Mouse (Mus musculus) embryonic stem cell, embryonic (primary cell): ENCODE results near the gene Meltf.

Experiments used
- CTCF ChIA-PET, 4 experiments: fragments of 300-600 bp in 2 of 4; fragments of 350-600 bp in 2 of 4; sonication (Branson Sonifier 250); formaldehyde crosslinking; loops; one replicate each; lab custom pipeline; 2022; ENCODE audit warnings: inconsistent platforms in 2 of 4; lab: Charles Lee
- POLR2A ChIA-PET, 4 experiments: fragments of 300-600 bp in 2 of 4; fragments of 350-600 bp in 2 of 4; sonication (Branson Sonifier 250); formaldehyde crosslinking; loops; one replicate each; lab custom pipeline; 2022; ENCODE audit warnings: antibody characterized with exemption in 4 of 4, inconsistent platforms in 1 of 4; lab: Charles Lee

Gene Meltf

GRCm38 (mm10) chr16:31910281-31910847 lies 31.8 kb downstream of the Meltf start:
- ChIA-PET POLR2A (interaction anchor here in 3 of 4 experiments (0.7 to 1.6 kb wide), 7 partner anchors 11 to 282 kb away, joined by 3 to 6 read pairs (median 3); no protein-coding TSS in a partner anchor), CTCF (interaction anchor here in 2 of 4 experiments (0.6 to 1.7 kb wide), 5 partner anchors 21 to 124 kb away, joined by 3 to 9 read pairs (median 4); partner anchors contain the start of gene Meltf (in 2 of the 2))

- POLR2A ChIA-PET: interaction anchor here in 2 of 4 experiments (1.0 to 1.6 kb wide), 9 partner anchors 11 to 733 kb away, joined by 3 to 10 read pairs (median 3); partner anchors contain the start of gene Meltf (in 1 of the 2)
- CTCF ChIA-PET: interaction anchor here (0.5 to 3.0 kb wide), 28 partner anchors 9 to 725 kb away, joined by 3 to 31 read pairs (median 5); partner anchors contain the start of genes Meltf (in 3 of the 4) and Pigz (in 2 of the 4)
Observed at GRCm38 (mm10) chr16:31917776-31918175, 39.2 kb downstream of the Meltf start.

GRCm38 (mm10) chr16:31918248-31918724 lies 39.7 kb downstream of the Meltf start:
- ChIA-PET POLR2A (interaction anchor here in 2 of 4 experiments (0.8 to 1.6 kb wide), 14 partner anchors 12 to 733 kb away, joined by 3 to 10 read pairs (median 3); partner anchors contain the start of genes Meltf (in 1 of the 2) and Pak2 (in 1 of the 2)), CTCF (interaction anchor here (0.5 to 3.0 kb wide), 52 partner anchors 8 to 725 kb away, joined by 3 to 31 read pairs (median 4); partner anchors contain the start of genes Meltf (in 4 of the 4) and Pigz (in 3 of the 4))

DNA sequence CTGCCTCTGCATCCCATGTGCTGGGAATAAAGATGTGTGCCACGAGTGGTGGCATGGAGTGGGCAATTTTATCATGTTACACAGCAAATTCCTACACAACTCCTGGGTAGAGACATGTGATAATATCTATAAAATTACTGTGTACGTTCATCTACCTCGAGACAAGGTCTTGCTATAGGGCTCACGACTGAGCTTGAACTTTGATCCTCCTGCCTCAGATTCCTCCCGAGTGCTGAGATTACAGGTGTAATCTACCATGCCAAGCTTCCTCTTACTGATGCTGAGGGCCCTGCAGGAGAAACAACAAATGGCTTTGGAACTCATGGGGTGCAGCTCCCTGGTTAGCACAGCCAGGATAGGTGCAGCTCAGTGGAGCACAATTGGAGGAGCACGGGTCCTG lies 45.8 kb downstream of the Meltf start:
- POLR2A ChIA-PET: interaction anchor here in 3 of 4 experiments (0.5 to 1.6 kb wide), 10 partner anchors 8 to 425 kb away, joined by 3 to 6 read pairs (median 3); partner anchors contain the start of genes Pigz (in 1 of the 3) and Senp5 (in 1 of the 3)
- CTCF ChIA-PET: interaction anchor here in 2 of 4 experiments (0.8 to 5.8 kb wide), 5 partner anchors 19 to 466 kb away, joined by 3 to 24 read pairs (median 3); no protein-coding TSS in a partner anchor

GRCm38 (mm10) chr16:31926091-31926490 lies 47.5 kb downstream of the Meltf start:
- CTCF ChIA-PET: interaction anchor here (0.7 to 5.8 kb wide), 6 partner anchors 8 to 20 kb away, joined by 3 to 24 read pairs (median 4); no protein-coding TSS in a partner anchor
- POLR2A ChIA-PET: interaction anchor here in 3 of 4 experiments (0.6 to 1.8 kb wide), 9 partner anchors 8 to 55 kb away, joined by 3 to 8 read pairs (median 6); partner anchors contain the start of genes 0610012G03Rik (in 1 of the 3), Ncbp2 (in 1 of the 3) and Pigz (in 1 of the 3)

DNA sequence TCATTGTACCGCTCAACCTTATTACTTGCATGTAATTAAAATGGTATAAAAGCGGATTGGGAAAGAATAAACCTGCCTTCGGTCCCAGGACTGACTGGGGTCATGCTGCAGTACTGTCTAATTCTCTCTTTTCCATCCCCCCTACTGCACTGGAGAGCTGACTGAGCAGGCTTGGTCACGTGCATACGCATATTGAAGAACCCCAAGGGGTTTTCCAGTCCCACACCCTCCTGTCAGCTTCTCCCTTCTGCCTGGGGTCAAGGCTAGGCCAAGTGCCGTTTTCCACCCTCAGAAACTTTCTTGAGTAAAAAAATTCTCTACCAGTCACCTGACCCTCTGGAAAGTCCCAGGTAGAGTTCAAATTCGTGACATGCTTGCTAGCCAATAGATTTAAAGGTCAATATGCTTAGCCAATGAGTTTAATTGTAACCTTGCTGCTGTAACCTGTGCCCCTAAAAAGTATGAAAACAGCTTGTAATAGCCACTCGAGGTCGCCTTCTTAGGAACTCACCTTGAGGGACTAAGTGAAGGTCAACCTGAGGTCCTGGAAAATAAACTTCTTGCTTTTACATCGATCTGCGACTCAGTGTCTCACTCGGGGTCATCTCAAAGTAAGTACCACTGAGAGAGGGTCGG lies 48.1 kb downstream of the Meltf start:
- POLR2A ChIA-PET: interaction anchor here (0.5 to 1.8 kb wide), 12 partner anchors 9 to 76 kb away, joined by 3 to 8 read pairs (median 4); partner anchors contain the start of genes 0610012G03Rik (in 1 of the 4), Ncbp2 (in 1 of the 4) and Senp5 (in 1 of the 4)

DNA sequence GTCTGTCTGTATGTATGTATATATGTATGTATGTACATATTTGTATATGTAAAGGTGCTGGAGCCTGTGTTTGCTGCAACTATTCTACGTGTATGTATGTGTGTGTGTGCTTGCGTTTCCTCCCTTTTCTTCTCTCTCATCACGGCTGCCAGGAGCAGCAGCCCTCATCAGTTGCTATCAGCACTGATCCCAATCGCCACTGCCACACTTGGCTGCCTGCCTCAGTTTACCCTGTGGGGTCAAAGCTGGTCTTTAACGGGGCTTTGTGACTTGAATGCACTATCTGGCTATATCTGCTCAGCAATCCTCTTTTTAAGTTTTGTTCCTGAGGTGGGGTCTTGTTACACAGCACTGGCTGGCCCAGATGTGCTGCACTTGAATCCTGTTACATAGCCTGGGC lies 48.8 kb downstream of the Meltf start:
- ChIA-PET POLR2A (interaction anchor here (0.5 to 1.8 kb wide), 8 partner anchors 8 to 75 kb away, joined by 3 to 8 read pairs (median 4); partner anchors contain the start of gene Senp5 (in 1 of the 4)), CTCF (interaction anchor here in 2 of 4 experiments (1.2 to 5.8 kb wide), 2 partner anchors 9 to 17 kb away, joined by 3 to 24 read pairs; no protein-coding TSS in a partner anchor)

More for the DNA sequence above, 48.1 kb downstream of the Meltf start:
- CTCF ChIA-PET: interaction anchor here in 3 of 4 experiments (1.1 to 5.8 kb wide), 3 partner anchors 8 to 21 kb away, joined by 3 to 24 read pairs (median 3); no protein-coding TSS in a partner anchor

GRCm38 (mm10) chr16:31931330-31931729 lies 52.7 kb downstream of the Meltf start:
- ChIA-PET POLR2A (interaction anchor here in 3 of 4 experiments (0.9 to 5.3 kb wide), 9 partner anchors 10 to 71 kb away, joined by 3 to 45 read pairs (median 4); partner anchors contain the start of gene Senp5 (in 1 of the 3)), CTCF (interaction anchor here in 3 of 4 experiments (0.6 to 5.7 kb wide), 7 partner anchors 12 to 26 kb away, joined by 3 to 77 read pairs (median 5); no protein-coding TSS in a partner anchor)

DNA sequence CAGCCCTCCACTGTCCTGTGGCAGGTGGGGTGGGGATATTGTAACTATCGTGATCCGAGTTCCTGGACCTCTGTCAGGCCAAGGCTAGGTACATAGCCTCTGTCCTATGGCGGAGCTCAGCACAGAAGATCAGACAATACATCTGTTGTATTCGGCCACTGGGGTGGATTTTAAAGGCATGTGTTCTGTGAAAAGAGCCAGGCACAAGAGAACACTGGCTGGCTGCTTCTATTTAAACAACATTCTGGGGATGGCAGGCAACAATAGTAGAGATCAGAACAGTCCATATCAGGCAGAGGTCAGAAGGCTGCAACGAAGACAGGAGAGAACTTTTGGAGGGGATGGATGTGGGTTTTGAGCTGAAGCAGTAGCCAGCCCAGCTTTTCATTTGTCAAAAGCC lies 53.6 kb downstream of the Meltf start:
- POLR2A ChIA-PET: interaction anchor here (0.6 to 5.3 kb wide), 25 partner anchors 8 to 424 kb away, joined by 3 to 45 read pairs (median 3); partner anchors contain the start of genes Senp5 (in 3 of the 4), 0610012G03Rik (in 1 of the 4) and Ncbp2 (in 1 of the 4)
- CTCF ChIA-PET: interaction anchor here (0.6 to 5.7 kb wide), 28 partner anchors 9 to 507 kb away, joined by 3 to 77 read pairs (median 4); partner anchors contain the start of gene Meltf (in 3 of the 4)

DNA sequence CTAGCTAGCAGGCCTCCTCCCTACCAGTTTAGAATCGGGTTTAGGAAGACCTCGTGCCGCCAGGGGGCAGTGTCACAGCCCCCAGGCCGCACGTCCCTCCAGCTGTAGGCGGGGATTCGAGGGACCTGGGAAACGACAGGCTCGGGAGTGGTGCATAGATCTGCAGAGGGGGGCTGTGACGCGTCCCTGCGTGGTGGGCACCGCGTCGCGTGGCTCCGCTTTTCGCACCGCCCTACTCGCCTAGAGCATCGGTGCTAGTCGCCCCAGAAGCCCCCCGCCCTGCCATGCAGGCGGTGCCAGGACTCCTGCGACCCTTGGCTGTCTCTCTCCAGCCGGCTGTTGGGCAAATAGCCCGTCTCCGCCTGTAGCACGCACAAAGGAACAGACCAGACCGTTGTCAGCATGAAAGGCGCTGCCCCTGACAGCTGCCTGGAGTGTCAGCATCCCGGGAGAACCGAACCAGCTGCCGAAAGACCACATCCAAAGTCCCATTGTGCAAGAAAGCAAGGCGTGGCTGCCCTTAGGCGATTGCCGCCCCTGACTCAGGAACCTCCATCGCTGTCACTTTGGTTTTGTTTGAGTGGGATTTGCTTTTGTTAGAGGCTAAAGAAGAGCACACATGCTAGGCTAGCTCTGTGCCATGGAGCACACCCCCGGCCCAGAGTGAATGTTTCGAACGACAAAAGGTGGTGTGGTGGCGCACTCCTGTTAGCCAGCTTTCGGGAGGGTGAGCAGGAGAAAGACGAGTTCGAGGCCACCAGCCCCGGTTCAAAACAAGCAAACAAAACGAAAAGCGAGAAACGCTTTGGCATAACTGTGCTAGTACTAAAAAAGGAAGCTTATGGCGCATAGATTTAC lies 54.5 kb downstream of the Meltf start:
- POLR2A ChIA-PET: interaction anchor here (0.6 to 5.3 kb wide), 33 partner anchors 8 to 661 kb away, joined by 3 to 45 read pairs (median 3); partner anchors contain the start of genes Senp5 (in 2 of the 4), 0610012G03Rik (in 1 of the 4), Ncbp2 (in 1 of the 4) and Rnf168 (in 1 of the 4)

GRCm38 (mm10) chr16:31933751-31934549 lies 55.3 kb downstream of the Meltf start, which contains the start of gene Pigz:
Gene Pigz (plus strand): TSS chr16:31933851.
- CTCF ChIA-PET: interaction anchor here (0.6 to 5.7 kb wide), 14 partner anchors 10 to 206 kb away, joined by 3 to 77 read pairs (median 6); no protein-coding TSS in a partner anchor
- POLR2A ChIA-PET: interaction anchor here in 3 of 4 experiments (0.7 to 5.3 kb wide), 15 partner anchors 9 to 662 kb away, joined by 3 to 45 read pairs (median 4); partner anchors contain the start of gene Rnf168 (in 1 of the 3)

More for the DNA sequence above, 54.5 kb downstream of the Meltf start:
- CTCF ChIA-PET: interaction anchor here (0.5 to 5.7 kb wide), 35 partner anchors 8 to 508 kb away, joined by 3 to 77 read pairs (median 4); partner anchors contain the start of gene Meltf (in 3 of the 4)

- CTCF ChIA-PET: interaction anchor here (0.6 to 5.7 kb wide), 8 partner anchors 9 to 476 kb away, joined by 3 to 77 read pairs (median 5); no protein-coding TSS in a partner anchor
Observed at GRCm38 (mm10) chr16:31934550-31935010, 56.0 kb downstream of the Meltf start.

GRCm38 (mm10) chr16:31935091-31935979 lies 56.7 kb downstream of the Meltf start:
- CTCF ChIA-PET: interaction anchor here (0.5 to 5.7 kb wide), 10 partner anchors 8 to 477 kb away, joined by 3 to 77 read pairs (median 4); no protein-coding TSS in a partner anchor
- POLR2A ChIA-PET: interaction anchor here (0.6 to 5.3 kb wide), 14 partner anchors 9 to 369 kb away, joined by 3 to 45 read pairs (median 4); partner anchors contain the start of genes Senp5 (in 2 of the 4), 0610012G03Rik (in 1 of the 4) and Ncbp2 (in 1 of the 4)

More at GRCm38 (mm10) chr16:31934550-31935010, 56.0 kb downstream of the Meltf start:
- POLR2A ChIA-PET: interaction anchor here in 2 of 4 experiments (1.0 to 5.3 kb wide), 11 partner anchors 9 to 68 kb away, joined by 3 to 45 read pairs (median 5); partner anchors contain the start of gene Senp5 (in 2 of the 2)
